Mouse (Mus musculus) lung, postnatal 4 days (tissue): ENCODE data around the gene Kcnmb2.

Experiments used
- DNase-seq, 2 experiments: peaks; one replicate each; pipeline ENCODE4 v3.0.0; 2021

The Kcnmb2 gene

GRCm38 (mm10) chr3:32020981-32021380 is 118.7 kb downstream of the Kcnmb2 start:
- DNase-seq = no peak

GRCm38 (mm10) chr3:32029375-32030050 is 127.2 kb downstream of the Kcnmb2 start:
- no peak for DNase-seq

GRCm38 (mm10) chr3:32032381-32032780 is 130.1 kb downstream of the Kcnmb2 start:
- no peak for DNase-seq

GRCm38 (mm10) chr3:32043814-32044213 is 141.5 kb downstream of the Kcnmb2 start:
- no peak for DNase-seq

GRCm38 (mm10) chr3:32048777-32049176 is 146.5 kb downstream of the Kcnmb2 start:
- DNase-seq = no peak

GRCm38 (mm10) chr3:32052596-32052995 is 150.3 kb downstream of the Kcnmb2 start:
- DNase-seq = no peak

- no peak for DNase-seq
These were observed 151.4 kb downstream of the Kcnmb2 start for GRCm38 (mm10) chr3:32053610-32054241.

- no peak for DNase-seq
These were observed 157.8 kb downstream of the Kcnmb2 start for GRCm38 (mm10) chr3:32059888-32060656.

GRCm38 (mm10) chr3:32062685-32063084 is 160.4 kb downstream of the Kcnmb2 start:
- no peak for DNase-seq

GRCm38 (mm10) chr3:32063312-32063711 is 161.0 kb downstream of the Kcnmb2 start:
- no peak for DNase-seq

GRCm38 (mm10) chr3:32067004-32067935 is 165.0 kb downstream of the Kcnmb2 start:
- no peak for DNase-seq

GRCm38 (mm10) chr3:32073881-32074280 is 171.6 kb downstream of the Kcnmb2 start:
- no peak for DNase-seq

GRCm38 (mm10) chr3:32088762-32089161 is 186.5 kb downstream of the Kcnmb2 start:
- no peak for DNase-seq

- DNase-seq = no peak
These were observed 199.1 kb downstream of the Kcnmb2 start for GRCm38 (mm10) chr3:32101391-32101790.

- no peak for DNase-seq
These were observed 217.5 kb downstream of the Kcnmb2 start for GRCm38 (mm10) chr3:32119851-32120250.

GRCm38 (mm10) chr3:32121731-32122130 is 219.4 kb downstream of the Kcnmb2 start:
- DNase-seq = no peak

GRCm38 (mm10) chr3:32125431-32125830 is 223.1 kb downstream of the Kcnmb2 start:
- no peak for DNase-seq

- DNase-seq = no peak
These were observed 226.1 kb downstream of the Kcnmb2 start for GRCm38 (mm10) chr3:32128391-32128790.

GRCm38 (mm10) chr3:32130696-32131095 is 228.4 kb downstream of the Kcnmb2 start:
- peak; percentile 18 to 56 for DNase-seq

- DNase-seq = no peak
These were observed 230.2 kb downstream of the Kcnmb2 start for GRCm38 (mm10) chr3:32132395-32133004.

- no peak for DNase-seq
These were observed 241.9 kb downstream of the Kcnmb2 start for GRCm38 (mm10) chr3:32144194-32144593.

GRCm38 (mm10) chr3:32144655-32145054 is 242.3 kb downstream of the Kcnmb2 start:
- DNase-seq = no peak
